Mouse (Mus musculus): ENCODE measurements around the gene Fam57b. TPM values are rescaled to one million over a fixed set of nuclear protein-coding genes. Genes with fewer than 3 reads are reported as not detected.
A peak's percentile ranks its signal among the peaks of the same experiment; 100 is the strongest.

Gene Fam57b
- not detected in 2 replicates for total RNA-seq (2017)

DNA sequence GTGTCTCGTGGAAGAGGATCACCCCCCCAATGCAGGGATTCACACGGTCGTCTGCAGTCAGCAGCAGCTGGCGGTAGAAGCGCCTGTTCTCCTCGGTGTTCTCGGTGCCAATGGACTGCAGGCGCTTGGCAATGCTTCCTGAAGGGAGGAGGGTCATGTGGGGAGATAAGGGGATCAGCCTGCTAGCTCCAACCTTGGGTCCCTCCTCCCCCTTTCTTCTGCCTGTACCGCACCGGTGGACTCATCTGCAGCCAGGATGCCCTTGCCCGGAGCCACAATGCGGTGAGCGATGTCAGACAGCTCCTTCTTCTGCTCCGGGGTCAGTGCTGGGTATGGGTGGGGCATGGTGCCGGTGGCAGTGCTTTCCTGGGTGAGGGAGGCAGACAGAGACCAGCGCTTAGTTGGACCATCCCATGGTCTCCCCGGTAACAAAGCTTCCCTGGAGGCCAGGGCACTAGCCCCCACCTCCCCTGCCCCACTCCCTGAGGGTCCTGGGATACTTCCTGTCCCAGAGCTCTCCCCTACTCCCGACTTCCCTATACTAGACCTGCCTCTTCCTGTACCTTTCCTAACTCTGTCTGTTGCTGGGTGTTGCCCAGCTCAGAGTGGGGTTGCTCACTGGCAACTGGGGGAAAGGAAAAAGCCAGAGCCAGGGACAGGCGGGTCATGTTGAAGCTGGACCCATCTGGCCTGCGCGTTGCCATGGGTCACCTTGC is at the start of gene Fam57b:
Gene Fam57b, plus strand, starts transcription at position 258 of the 716 bp plus-strand sequence.
- ATAC-seq (ENCODE audit: extremely low read depth, insufficient number of reproducible peaks, low FRiP score, poor library complexity, severe bottlenecking), result no peak

DNA sequence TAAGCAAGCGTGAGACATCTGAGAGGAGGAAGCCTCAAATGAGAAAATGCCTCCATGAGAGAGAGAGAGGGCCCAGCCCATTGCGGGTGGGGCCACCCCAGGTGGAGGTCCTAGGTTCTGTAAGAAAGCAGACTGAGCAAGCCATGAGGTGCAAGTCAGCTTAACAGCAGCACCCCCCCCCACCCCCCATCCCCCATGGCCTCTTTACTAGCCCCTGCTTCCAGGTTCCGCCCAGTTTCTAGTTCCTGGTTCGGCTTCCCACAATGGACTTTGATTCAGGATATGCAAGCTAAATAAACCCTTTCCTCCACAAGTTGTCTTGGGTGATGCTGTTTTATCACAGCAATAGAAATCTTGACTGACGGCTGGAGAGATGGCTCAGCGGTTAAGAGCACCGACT is 48.6 kb upstream of the Fam57b start:
- ATAC-seq (ENCODE audit: extremely low read depth, insufficient number of reproducible peaks, low FRiP score, poor library complexity, severe bottlenecking), result no peak

DNA sequence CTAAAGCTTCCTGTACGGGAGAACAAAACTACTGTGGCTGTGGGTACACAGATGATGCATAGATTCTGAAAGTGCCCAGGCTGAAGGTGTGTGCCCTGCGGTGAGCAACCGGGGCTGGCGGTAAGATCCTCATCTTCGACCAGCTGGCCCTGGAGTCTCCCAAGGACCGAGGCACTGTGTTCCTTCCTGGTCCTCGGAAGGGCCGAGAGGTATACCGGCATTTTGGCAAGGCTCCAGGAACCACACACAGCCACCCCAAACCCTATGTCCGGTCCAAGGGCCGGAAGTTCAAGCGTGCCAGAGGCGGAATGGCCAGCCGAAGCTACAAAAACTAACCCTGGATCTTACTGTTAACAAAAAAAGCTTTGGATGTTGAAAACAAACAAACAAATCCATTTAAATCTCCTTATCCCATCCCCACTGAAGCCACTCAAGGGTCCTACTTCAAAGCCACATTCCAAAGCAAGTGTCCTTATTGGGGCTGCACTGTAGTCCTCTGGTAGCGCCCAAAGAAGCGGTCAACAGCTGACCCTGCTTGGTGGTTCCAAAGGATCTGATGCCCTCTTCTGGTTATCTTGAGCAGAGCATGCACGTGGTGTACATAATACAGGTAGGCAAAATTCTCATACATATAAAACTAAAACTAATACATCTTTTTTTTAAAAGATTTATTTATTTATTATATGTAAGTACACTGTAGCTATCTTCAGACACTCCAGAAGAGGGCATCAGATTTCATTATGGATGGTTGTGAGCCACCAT is 47.7 kb upstream of the Fam57b start:
- ATAC-seq (ENCODE audit: extremely low read depth, insufficient number of reproducible peaks, low FRiP score, poor library complexity, severe bottlenecking), result no peak

DNA sequence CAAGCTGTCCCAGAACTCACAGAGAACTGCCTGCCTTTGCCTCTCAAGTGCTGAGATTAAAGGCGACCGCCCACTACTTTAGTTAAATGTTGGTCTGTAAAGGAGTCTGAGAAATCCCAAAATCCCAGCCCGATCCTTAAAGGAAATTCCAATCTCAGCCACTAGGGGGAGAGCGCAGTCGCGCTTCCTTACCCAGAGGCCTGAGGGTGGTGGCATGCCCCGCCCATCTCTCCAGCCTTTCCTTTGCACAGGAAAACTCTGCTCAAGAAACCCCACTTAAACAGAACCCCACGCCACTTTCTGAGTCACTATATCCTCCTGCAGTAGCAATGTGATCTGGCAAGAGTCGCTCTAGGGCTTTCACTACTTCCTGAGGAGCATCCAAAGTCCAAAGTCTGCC is 42.6 kb upstream of the Fam57b start:
- peak; percentile 43; the same call in 1 of the 2 replicates for ATAC-seq (ENCODE audit: extremely low read depth, insufficient number of reproducible peaks, low FRiP score, poor library complexity, severe bottlenecking)

DNA sequence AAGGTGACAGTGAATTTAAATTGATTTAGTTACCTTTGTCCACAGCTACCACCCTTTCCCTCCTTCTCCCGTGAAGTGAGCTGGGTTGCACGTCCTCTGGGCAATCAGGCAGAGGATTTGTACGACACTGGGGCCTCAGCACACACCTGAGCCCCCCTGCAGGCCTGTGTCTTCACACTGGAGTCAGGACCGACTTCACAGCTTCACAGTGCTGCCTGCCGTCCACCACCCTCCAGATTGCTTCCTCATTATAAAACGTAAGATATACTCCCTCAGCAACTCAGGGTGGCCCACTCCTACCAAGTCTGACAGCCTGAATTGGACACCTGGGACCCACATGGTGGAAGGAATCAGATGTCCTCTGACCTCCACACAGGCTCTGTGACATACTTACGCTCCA is 38.9 kb upstream of the Fam57b start:
- ATAC-seq (ENCODE audit: extremely low read depth, insufficient number of reproducible peaks, low FRiP score, poor library complexity, severe bottlenecking), result no peak

DNA sequence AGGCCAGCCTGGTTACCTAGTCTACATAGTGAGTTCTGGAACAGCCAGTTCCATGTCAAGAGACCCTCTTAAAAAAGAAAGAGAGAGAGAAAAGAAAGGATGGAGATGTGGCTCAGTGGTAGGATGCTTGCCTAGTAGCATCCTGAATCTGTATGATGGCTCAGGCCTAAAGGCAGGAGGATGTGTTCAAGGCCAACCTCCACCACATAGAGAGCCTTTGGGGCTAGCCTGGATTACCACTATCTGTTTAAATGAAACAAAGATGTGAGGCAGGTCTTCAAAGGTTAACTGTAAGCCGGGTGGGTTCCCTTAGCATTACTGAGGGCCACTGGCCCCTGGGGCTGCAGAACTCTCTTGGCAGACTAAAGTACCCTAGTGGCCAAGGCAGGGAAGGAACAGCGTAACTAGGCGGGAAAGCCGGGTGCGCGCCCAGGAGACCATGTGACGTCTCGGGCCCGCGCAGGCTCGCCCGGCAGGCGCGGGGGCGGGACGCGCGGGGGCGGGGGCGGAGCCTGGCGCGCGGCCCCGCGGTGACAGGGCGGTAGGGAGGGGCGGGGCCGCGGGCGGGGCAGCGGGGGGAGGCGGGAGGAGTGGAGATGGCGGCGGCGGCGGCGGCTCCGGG is 38.3 kb upstream of the Fam57b start, which contains the start of gene Mapk3:
Gene Mapk3, plus strand, starts transcription at position 552 of the 622 bp plus-strand sequence.
- peak; percentile 92 for ATAC-seq (ENCODE audit: extremely low read depth, insufficient number of reproducible peaks, low FRiP score, poor library complexity, severe bottlenecking)

DNA sequence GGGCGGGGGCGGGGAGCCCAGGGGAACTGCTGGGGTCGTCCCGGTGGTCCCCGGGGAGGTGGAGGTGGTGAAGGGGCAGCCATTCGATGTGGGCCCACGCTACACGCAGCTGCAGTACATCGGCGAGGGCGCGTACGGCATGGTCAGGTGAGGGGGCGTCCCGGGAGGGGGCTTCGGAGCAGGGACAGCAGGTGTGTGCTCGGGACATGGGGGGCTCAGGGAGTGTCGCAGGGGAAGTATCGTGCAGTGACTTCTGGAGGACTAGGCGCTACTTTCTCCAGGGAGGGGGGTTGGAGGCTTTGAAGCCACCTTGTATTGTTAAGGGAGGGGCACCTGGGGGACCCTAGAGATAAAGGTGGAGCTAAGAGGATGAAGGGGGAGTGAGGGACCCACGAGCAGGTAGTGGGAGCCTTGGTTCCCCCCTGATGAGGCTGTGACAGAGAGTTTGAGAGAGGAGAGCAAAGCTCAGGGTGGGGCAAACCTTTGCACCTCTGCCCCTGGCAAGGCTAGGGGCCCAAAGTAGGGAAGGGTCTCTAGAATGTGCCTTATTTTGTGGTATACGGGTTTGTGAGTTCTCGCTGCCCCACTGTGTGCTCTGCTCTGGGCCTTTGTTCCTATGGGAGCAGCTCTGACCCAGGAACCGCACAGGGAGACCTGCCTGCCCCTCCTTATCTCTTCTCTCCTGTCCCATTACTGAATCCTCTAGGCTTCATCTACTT is 37.6 kb upstream of the Fam57b start:
- ATAC-seq (ENCODE audit: extremely low read depth, insufficient number of reproducible peaks, low FRiP score, poor library complexity, severe bottlenecking), result no peak

DNA sequence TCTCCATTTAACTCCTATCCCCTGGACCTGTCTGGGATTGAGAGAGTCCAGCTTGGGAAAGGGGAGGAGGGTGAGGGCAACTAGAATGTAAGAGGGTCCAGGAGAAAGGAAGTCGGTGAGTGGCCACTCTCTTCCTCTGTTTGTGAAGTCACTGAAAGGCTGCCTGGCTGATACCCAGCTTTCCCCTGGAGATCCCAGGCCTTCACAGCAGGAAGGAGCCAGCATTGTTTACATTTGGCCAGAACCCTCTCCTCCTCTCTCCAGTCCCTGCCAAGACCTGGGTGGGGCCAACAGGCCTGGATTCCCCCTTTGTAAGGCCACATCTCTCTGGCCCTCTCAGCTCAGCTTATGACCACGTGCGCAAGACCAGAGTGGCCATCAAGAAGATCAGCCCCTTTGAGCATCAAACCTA is 37.1 kb upstream of the Fam57b start:
- no peak for ATAC-seq (ENCODE audit: extremely low read depth, insufficient number of reproducible peaks, low FRiP score, poor library complexity, severe bottlenecking)

DNA sequence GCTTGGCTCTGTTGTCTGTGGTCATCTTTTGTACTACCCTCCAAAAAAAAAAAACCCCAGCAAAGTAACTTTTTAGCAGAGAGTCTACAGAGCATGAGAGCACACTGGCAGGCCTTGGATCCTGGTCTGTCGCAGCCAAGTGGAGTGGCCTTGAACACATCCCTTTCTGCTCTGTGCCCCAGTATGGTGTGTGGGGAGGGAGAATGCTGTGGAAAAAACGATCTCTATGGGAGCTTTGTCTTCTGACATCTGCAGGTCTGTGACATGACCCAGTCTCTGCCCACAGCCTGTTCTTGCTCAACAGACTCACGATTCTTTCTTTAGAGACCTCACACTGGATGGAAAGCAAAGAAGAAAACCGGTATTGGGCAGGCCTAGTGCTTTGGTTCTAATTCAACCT is 36.5 kb upstream of the Fam57b start:
- ATAC-seq (ENCODE audit: extremely low read depth, insufficient number of reproducible peaks, low FRiP score, poor library complexity, severe bottlenecking), result no peak

DNA sequence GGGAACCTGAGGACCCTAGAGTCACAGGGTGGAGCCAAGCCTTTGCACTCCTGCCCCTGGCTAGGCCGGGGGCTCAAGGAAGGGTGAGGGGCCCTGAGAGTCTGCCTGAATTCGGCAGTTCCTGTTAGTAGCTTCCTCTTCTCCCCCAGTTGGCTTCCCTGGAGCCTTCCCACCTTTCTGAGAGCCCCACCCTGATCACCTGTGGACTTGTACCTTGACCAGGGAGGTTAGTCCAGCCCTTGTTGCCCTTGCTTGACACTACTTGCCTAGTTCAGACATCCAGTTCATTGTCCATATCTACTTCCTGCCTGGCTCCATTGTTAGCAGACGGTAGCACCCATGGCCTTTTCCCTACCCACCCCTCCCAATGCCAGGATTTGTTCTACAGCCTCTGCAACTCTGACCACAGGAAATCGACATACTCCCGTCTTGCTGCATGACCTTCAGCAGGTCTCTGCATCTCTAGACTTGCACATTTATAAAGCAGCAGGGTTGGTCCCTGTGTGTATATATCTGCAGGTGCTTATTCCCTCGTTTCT is 35.9 kb upstream of the Fam57b start:
- ATAC-seq (ENCODE audit: extremely low read depth, insufficient number of reproducible peaks, low FRiP score, poor library complexity, severe bottlenecking), result no peak

DNA sequence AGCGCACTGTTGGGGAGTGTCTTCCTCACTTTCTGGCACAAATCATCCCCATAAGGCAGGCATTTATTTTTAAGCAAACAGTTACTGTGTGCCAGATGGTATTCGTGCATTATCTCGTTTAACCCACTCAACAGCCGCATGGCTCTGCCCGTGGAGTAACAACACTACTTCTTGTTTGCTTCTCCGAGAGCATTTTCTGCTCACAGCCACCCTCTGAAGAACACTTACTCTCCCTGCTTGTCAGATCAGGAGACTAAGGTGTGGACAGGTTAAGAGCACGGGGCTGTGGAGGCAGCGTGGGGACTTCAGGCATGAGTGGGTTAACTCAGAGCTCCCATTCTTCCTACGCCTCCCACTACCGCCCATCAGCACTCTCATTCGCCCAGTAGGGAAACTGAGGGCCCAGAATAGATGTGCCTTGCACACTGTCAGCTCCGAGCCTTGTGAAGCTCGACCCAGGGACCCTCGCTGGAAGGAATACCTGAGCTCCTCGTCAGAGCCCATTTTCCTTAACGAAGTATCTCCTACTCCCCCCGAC is 34.9 kb upstream of the Fam57b start:
- no peak for ATAC-seq (ENCODE audit: extremely low read depth, insufficient number of reproducible peaks, low FRiP score, poor library complexity, severe bottlenecking)

DNA sequence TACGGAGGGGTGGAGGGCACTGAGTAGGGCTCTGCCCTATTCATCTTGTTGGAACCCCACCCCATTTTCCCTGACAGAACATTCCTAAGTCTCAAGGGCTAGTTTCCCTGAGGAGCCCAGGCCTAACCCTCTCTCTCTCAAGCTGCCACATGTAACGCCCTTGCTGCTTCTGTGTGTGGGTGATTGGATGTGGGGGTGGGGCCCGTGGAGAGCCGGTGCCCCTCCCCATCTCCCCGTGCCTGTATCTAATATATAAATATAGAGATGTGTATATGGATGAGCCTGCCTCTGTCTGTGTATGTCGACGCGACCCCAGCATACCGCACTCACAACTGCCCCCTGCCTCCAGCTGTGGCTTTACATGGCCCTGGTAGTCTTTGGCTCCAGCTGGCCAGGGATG is 31.9 kb upstream of the Fam57b start:
- no peak for ATAC-seq (ENCODE audit: extremely low read depth, insufficient number of reproducible peaks, low FRiP score, poor library complexity, severe bottlenecking)

DNA sequence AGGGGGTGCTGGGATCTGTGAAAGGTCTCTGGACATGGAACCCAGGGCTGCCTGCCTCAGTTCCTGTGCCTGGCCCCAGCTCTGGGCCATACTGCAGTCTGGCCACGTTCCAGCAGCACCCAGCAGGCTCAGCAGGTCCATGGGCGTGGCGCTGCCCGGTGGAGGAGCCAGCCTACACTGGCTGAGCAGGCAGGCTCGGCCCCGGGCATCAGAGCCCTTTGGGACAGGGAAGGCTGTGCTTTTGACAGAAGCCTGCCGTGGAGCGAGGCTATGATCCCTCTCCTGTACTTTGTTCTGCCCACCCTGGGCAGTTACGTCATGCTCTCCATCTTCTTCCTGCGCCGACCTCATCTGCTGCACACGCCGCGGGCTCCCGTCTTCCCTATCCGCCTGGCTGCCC is 31.3 kb upstream of the Fam57b start, which contains the start of gene Gdpd3:
Gene Gdpd3, plus strand, starts transcription at position 134 of the 400 bp plus-strand sequence.
- no peak for ATAC-seq (ENCODE audit: extremely low read depth, insufficient number of reproducible peaks, low FRiP score, poor library complexity, severe bottlenecking)

DNA sequence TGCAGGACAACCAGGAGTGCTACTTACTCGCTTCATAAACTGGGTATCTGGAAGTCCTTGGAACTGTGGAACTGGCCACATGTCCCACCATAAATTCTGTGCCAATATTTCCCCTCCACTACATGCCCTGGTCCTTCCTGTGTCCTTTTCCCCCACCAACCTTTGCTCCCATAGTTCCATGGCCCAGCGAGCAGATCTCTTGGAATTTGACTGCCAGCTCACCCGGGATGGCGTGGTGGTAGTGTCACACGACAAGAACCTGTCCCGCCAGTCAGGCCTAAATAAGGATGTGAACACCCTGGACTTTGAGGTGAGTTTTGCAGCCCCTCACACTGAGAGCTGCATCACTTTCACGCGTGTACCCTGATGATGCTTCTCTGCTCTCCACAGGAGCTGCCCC is 30.5 kb upstream of the Fam57b start:
- ATAC-seq (ENCODE audit: extremely low read depth, insufficient number of reproducible peaks, low FRiP score, poor library complexity, severe bottlenecking), result no peak

DNA sequence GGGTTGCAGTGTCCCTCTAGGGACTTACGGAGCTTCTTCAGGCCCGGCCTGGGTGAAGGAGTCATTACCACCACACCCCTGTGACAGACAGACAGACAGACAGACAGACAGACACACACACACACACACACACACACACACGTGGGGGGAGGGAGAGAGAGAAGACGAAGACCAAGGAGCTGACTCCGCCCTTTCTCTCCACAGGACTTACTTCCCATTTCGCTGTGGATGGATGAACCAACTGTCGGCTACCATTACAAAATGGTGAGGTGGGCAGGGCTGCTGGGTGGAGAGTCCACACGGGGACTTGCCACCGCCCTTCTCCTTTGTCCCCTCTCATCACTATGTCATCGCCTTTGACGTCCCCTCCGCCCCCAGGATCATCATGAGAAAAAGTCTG is 26.7 kb upstream of the Fam57b start:
- ATAC-seq (ENCODE audit: extremely low read depth, insufficient number of reproducible peaks, low FRiP score, poor library complexity, severe bottlenecking), result peak; percentile 73

DNA sequence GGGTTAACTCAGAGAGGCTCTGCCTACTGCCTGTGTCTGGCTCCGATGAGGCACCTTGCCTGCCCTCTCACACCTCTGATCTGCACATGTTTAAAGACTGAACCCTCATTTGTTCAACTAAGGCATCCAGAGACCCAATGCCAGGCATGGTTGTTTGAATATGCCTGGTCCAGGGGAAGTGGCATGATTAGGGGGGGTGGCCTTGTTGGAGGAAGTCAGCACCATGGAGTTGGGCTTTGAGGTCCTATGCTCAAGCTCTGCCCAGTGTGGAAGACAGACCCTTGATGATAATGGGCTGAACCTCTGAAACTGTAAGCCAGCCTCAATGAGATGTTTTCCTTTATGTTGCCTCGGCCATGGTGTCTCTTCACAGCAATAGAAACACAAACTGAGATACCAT is 24.1 kb upstream of the Fam57b start:
- ATAC-seq (ENCODE audit: extremely low read depth, insufficient number of reproducible peaks, low FRiP score, poor library complexity, severe bottlenecking), result no peak

DNA sequence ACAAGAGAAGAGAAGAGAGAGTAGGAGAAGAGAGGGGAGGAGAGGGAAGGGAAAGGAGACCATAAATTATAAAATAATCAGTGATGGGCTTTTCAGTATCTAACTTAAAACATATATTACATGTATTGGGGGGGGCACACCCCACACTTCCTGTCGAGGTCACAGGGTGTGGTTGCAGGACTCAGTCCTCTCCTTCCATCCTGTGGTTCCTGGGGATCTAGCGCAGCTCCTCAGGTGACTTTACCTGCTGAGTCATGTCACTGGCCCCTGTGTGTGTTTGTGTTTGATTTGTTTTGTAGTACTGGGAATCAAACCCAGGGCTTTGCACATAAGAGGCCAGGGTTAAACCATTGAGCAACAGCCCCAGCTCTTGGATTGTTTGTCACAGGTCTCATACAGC is 23.0 kb upstream of the Fam57b start:
- ATAC-seq (ENCODE audit: extremely low read depth, insufficient number of reproducible peaks, low FRiP score, poor library complexity, severe bottlenecking), result no peak

DNA sequence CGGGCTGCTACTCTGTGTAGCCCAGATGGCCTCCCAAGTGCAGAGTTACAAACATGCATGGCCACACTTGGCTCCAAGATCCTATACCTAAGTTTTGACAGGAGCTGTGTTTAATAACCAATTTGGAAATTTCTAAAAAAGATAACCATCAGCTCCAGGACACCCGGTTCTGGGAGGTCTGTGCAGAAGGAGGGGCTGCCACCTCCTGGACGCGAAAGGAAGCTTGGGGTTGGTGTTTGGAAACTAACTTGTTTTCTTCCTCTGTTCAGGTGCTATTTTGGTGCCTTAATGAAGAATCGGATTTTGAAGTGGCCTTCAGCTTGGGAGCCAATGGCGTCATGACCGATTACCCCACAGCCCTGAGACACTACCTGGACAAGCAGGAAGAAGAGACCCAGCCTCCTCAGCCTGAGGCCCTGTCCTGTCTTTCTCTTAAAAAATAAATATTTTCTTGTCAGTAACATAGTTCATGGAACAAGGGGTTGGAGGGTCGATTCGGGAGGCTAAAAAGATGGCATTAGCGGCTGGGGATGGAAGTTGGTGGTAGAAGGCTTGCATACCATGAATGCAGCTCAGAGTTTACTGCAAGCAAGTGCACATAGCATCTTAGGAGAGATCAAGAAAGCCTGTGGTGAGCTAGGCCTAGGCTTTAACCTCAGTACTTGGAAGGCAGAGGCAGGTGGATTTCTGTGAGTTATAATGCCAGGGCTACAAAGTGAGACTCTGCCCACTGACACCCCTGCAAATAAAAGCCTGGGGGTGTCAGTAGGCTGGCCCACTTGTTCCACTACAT is 22.1 kb upstream of the Fam57b start:
- no peak for ATAC-seq (ENCODE audit: extremely low read depth, insufficient number of reproducible peaks, low FRiP score, poor library complexity, severe bottlenecking)
